Mouse (Mus musculus) megakaryocyte, embryonic 14.5 days (primary cell): ENCODE measurements around the gene Map4. TPM values are rescaled to one million over a fixed set of nuclear protein-coding genes. Genes with fewer than 3 reads are reported as not detected.
"Not testable (repeated sequence)": the region's sequence is repeated elsewhere in the genome, so short reads cannot be mapped to it uniquely, and the experiment has no call there.

ENCODE experiments used
- H3K27me3 ChIP-seq: replicated peaks from 2 replicates; pipeline ENCODE3; 2012; ENCODE audit warnings: inconsistent platforms
- H3K36me3 ChIP-seq: replicated peaks from 2 replicates; pipeline ENCODE3; 2012; ENCODE audit warnings: low read length, inconsistent platforms, mixed read lengths
- H3K4me1 ChIP-seq: 2 replicates; pipeline ENCODE4 v1.6.1; 2012; ENCODE audit warnings: inconsistent platforms
- H3K4me3 ChIP-seq: replicated peaks from 2 replicates; pipeline ENCODE3; 2012; ENCODE audit warnings: moderate library complexity, mild to moderate bottlenecking, inconsistent platforms
- H3K9me3 ChIP-seq: 2 replicates; pipeline ENCODE4 v1.6.1; 2012; ENCODE audit warnings: inconsistent platforms
- FLI1 ChIP-seq: IDR thresholded peaks from 2 replicates; pipeline ENCODE4 v1.6.1; 2012; ENCODE audit warnings: low read length, inconsistent platforms, mixed read lengths
- GATA1 ChIP-seq: IDR thresholded peaks from 3 replicates; pipeline ENCODE4 v1.6.1; 2012; ENCODE audit warnings: mixed read lengths, low read length, inconsistent platforms, borderline replicate concordance
- polyA plus RNA-seq: library from polyadenylated mRNA; stranded (reverse); fragments of >175 nt; gene quantifications from 2 replicates; pipeline ENCODE4 v1.2.3, GENCODE M21; 2012; ENCODE audit warnings: low replicate concordance; ENCODE audit not compliant: insufficient read depth

Gene Map4
- polyA plus RNA-seq, 1 experiment, result 13.9 TPM

DNA sequence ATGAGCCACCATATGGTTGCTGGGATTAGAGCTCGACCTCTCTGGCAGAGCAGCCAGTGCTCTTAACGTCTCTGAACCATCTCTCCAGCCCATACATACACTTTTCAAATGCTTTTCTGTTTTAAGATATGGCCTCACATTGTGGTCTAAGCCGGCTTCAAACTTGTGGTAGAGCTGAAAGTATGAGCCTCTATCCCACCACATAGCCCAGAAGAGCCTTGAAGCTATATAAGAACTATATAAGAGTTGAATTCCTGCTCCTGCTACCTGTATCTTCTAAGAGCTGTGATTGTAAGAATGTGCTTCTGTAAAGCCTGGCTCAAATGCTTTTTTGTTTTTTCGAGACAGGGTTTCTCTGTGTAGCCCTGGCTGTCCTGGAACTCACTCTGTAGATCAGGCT is 18.5 kb downstream of the Map4 start:
- Histone ChIP-seq H3K36me3 (no peaks in the 10 kb centered on the region), H3K27me3 (no peaks in the 10 kb centered on the region), H3K9me3 (no peaks in the 10 kb centered on the region), H3K4me3 (no peak overlapping the region), H3K4me1 (no peaks in the 10 kb centered on the region; the same call in 1 of the 2 replicates)
- TF ChIP-seq GATA1 (no peak), FLI1 (no peak)

DNA sequence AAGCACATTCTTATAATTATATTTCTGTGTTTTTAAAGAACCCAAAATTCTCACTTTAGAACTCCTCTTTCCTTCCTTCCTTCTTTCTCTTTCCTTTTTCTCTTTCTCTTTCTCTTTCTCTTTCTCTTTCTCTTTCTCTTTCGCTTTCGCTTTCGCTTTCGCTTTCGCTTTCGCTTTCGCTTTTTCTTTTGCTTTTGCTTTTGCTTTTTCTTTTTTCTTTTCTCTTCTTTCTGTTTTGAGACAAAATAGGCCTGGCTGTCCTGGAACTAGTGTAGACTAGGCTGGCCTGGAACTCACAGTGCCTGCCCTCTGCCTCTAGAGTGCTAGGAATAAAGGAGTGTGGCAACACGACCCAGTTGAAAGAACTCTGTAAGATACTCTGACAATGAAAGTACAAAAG is 22.3 kb downstream of the Map4 start:
- Histone ChIP-seq H3K4me1 (peaks cover 4% of the 10 kb centered on the region), H3K36me3 (no peaks in the 10 kb centered on the region), H3K27me3 (no peaks in the 10 kb centered on the region), H3K4me3 (peak overlapping the region; percentile 85), H3K9me3 (no peaks in the 10 kb centered on the region)
- TF ChIP-seq GATA1 (no peak), FLI1 (no peak)

DNA sequence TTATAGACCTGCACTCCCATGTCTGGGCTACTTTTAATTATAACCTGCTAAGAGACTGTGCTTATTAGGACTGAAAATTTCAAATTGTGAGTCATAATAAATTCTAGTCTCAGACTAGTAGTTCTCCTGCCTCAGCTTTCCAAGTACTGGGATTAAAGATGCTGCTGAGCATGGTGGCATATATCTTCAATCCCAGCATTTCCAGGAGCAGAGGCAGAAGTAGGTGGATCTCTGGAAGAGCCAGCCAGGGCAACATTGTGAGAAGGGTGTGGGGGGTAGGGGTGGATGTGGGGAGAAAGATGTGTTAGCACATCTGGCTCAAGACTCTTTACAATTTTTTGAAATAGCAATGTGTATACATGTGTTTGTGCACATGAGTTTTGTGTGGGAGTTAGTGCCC is 23.4 kb downstream of the Map4 start:
- Histone ChIP-seq H3K36me3 (no peaks in the 10 kb centered on the region), H3K4me1 (peaks cover 6% of the 10 kb centered on the region), H3K27me3 (no peaks in the 10 kb centered on the region), H3K4me3 (no peak overlapping the region), H3K9me3 (no peaks in the 10 kb centered on the region)
- TF ChIP-seq GATA1 (no peak), FLI1 (no peak)

DNA sequence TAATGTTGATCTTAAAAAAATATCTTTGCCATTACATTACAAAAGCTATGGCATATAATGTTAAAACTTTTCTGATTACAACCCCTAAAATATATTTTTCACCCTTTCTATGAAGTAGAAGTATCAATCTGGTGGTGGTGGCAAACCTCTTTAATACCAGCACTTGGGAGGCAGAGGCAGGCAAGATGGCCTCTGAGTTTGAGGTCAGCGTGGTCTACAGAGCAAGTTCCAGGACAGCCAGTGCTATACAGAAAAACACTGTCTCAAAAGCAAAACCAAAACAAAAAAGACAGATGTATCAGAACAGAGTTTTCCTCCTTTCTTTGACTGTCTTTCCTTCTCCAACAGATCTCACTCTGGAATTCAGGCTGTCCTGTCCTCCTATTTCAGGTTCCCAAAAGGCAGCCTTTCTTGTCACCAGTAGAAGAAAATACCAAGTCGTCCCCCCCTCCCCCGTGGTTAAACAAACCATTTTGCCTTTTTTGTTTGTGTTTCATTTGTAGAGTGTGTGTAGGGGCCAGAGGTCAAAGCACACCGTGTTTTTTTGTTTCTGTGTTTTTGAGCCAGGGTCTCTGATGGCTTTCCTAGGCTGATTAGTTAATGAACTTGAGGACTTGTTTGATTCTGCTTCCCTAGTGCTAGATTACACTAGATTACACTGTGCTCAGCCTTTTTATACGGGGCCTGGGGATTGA is 28.3 kb downstream of the Map4 start:
- Histone ChIP-seq H3K27me3 (no peaks in the 10 kb centered on the region), H3K4me1 (peaks cover 11% of the 10 kb centered on the region; the same call in 1 of the 2 replicates), H3K36me3 (no peaks in the 10 kb centered on the region), H3K9me3 (no peaks in the 10 kb centered on the region), H3K4me3 (no peak overlapping the region)
- no peak for TF ChIP-seq FLI1
- no peak for TF ChIP-seq GATA1

DNA sequence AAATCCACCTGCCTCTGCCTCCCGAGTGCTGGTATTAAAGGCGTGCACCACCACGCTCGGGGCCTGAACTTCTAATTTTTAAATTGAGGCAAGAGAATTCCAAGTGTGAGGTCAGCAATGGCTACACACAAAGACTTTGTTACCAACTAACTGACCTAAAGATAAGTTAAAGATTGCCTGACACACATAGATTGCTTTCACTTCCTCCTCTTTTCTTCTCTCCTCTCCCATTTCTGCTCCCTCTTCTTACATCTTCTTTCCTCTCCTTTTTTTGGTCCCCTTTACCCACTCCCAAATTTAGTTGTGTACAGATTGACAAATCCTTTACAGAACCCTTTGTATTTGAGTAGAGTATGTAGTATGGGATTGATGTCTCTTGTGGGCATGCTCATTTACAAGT is 29.3 kb downstream of the Map4 start:
- Histone ChIP-seq H3K36me3 (no peaks in the 10 kb centered on the region), H3K4me3 (no peak overlapping the region), H3K9me3 (no peaks in the 10 kb centered on the region), H3K4me1 (peaks cover 11% of the 10 kb centered on the region; the same call in 1 of the 2 replicates), H3K27me3 (no peaks in the 10 kb centered on the region)
- no peak for TF ChIP-seq GATA1
- no peak for TF ChIP-seq FLI1

DNA sequence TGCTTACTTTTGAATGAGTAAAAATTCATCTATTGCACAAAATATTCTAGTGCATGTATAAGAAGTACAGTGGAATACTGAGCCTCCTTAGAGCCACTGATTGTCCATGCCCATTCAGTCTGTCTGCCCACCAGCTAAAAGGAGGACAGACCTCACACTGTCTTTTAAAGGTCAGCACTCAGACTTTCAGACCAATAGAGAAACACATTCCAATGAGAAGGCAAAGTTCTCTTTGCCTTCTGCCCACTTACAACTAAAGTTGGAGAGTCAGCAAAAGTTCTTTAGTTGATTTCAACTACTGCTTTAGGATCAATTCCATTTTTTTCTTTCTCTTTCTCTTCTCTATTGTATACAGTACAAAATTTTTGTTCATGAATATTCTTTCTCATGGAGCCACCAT is 33.5 kb downstream of the Map4 start:
- H3K27me3 ChIP-seq, result no peaks in the 10 kb centered on the region
- H3K4me3 ChIP-seq, result no peak overlapping the region
- TF ChIP-seq FLI1, result no peak
- no peak for TF ChIP-seq GATA1
- no peaks in the 10 kb centered on the region for H3K9me3 ChIP-seq
- peaks cover 10% of the 10 kb centered on the region for H3K4me1 ChIP-seq
- no peaks in the 10 kb centered on the region for H3K36me3 ChIP-seq

- Histone ChIP-seq H3K4me1 (peaks cover 6% of the 10 kb centered on the region), H3K9me3 (no peaks in the 10 kb centered on the region), H3K27me3 (no peaks in the 10 kb centered on the region), H3K4me3 (no peak overlapping the region), H3K36me3 (no peaks in the 10 kb centered on the region)
- TF ChIP-seq GATA1 (no peak), FLI1 (no peak)
Measured at GRCm38 (mm10) chr9:109968351-109969116, 37.3 kb downstream of the Map4 start.

DNA sequence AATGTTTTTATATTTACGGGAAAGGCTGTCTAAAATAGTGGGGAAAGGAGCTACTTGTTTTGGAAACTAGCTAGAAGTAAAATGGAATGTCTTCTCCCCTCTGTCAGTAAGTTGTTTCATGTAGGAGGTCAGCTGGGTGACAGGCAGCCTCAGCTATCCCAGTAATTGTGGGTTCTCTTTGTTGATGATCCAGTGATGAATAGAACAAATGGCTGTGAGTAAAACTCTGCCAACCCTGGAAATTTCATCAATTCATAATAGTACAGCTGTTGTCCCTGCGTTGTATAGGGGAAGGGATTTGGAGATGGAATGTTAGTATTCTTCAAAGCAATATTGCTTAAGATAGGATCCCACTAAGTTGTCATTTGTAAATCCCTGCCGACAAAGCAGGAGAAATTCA is 37.9 kb downstream of the Map4 start:
- H3K9me3 ChIP-seq, result no peaks in the 10 kb centered on the region

GRCm38 (mm10) chr9:109969792-109970336 is 38.6 kb downstream of the Map4 start:
- no peaks in the 10 kb centered on the region for H3K27me3 ChIP-seq
- H3K4me1 ChIP-seq, result peaks cover 6% of the 10 kb centered on the region
- H3K9me3 ChIP-seq, result no peaks in the 10 kb centered on the region
- H3K4me3 ChIP-seq, result no peak overlapping the region
- no peak for TF ChIP-seq FLI1
- no peaks in the 10 kb centered on the region for H3K36me3 ChIP-seq

More for the DNA sequence above, 37.9 kb downstream of the Map4 start:
- Histone ChIP-seq H3K27me3 (no peaks in the 10 kb centered on the region), H3K36me3 (no peaks in the 10 kb centered on the region), H3K4me1 (peaks cover 6% of the 10 kb centered on the region), H3K4me3 (no peak overlapping the region)
- TF ChIP-seq GATA1 (no peak), FLI1 (no peak)

DNA sequence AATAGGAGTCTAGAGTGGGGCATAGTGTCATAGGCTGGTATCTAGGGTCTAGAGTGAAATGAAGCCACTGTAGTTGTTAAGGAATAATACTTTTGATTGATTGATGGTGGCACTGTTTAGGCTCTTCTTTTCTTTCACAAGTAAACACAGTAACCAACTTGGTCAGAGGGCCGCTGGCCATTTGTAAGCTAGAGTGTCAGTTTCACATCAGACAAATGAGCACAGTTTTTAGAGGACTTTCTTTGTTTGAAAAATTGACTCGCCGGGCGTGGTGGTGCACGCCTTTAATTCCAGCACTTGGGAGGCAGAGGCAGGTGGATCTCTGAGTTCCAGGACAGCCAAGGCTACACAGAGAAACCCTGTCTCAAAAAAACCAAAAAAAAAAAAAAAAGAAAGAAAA is 40.5 kb downstream of the Map4 start:
- H3K9me3 ChIP-seq, H3K36me3 ChIP-seq, H3K4me3 ChIP-seq, H3K4me1 ChIP-seq, H3K27me3 ChIP-seq: not testable (repeated sequence)

- H3K27me3 ChIP-seq, H3K9me3 ChIP-seq, H3K4me3 ChIP-seq, H3K4me1 ChIP-seq, H3K36me3 ChIP-seq: not testable (repeated sequence)
Measured at GRCm38 (mm10) chr9:109980223-109980622, 49.0 kb downstream of the Map4 start.
